Mouse (Mus musculus): Measurements from ENCODE around the gene Mctp2. TPM values are rescaled to one million over a fixed set of nuclear protein-coding genes. Genes with fewer than 3 reads are reported as not detected.

Gene Mctp2
- polyA plus RNA-seq, 1 experiment from 2014 or later = 0.25 TPM

GRCm38 (mm10) chr7:72110578-72110977 is 195.8 kb downstream of the Mctp2 start:
- H3K27ac ChIP-seq = no peak overlapping the region
- H3K4me1 ChIP-seq (replicated peaks) = no peaks in the 10 kb centered on the region
- WGBS = 48% methylated on average over 6 of the region's 6 CpGs
- no peak overlapping the region for H3K4me2 ChIP-seq
- H3K9me3 ChIP-seq (replicated peaks) = no peaks in the 10 kb centered on the region
- no peak overlapping the region for H3K4me3 ChIP-seq
- no peak for ATAC-seq (replicated peaks; ENCODE audit: insufficient number of reproducible peaks, insufficient read depth, low FRiP score, low read depth)
- no peak overlapping the region for H3K9ac ChIP-seq
- H3K36me3 ChIP-seq = no peaks in the 10 kb centered on the region
- no peaks in the 10 kb centered on the region for H3K27me3 ChIP-seq

- no peak for ATAC-seq (replicated peaks; ENCODE audit: insufficient number of reproducible peaks, insufficient read depth, low FRiP score, low read depth)
- Histone ChIP-seq H3K9me3 (replicated peaks) (no peaks in the 10 kb centered on the region), H3K36me3 (no peaks in the 10 kb centered on the region), H3K4me1 (replicated peaks) (no peaks in the 10 kb centered on the region), H3K27ac (no peak overlapping the region), H3K27me3 (no peaks in the 10 kb centered on the region), H3K4me2 (no peak overlapping the region), H3K4me3 (no peak overlapping the region), H3K9ac (no peak overlapping the region)
- 78% methylated on average over 3 of the region's 3 CpGs for WGBS
These were observed 197.6 kb downstream of the Mctp2 start for GRCm38 (mm10) chr7:72108639-72109399.

DNA sequence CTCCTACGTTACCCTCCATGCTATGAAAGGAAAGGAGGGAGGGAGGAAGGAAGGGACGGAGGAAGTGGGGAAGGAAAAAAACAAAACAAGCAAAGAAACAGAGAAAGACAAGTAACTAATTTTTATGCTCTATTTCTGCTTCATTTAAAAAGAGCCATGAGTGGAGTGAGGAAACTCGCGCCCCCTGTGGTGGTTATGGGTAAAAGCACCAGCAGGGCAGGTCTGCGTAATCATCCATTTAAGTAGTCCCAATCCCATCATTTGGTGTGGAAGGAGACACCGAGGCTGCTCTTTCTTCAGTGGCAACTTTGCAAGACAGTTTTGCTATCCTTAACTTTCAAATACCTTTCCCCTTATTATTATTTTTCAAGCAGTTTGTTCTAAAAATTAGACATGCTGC is 202.2 kb downstream of the Mctp2 start:
- no peak for ATAC-seq (replicated peaks; ENCODE audit: insufficient number of reproducible peaks, insufficient read depth, low FRiP score, low read depth)
- no peaks in the 10 kb centered on the region for H3K9me3 ChIP-seq (replicated peaks)
- no peaks in the 10 kb centered on the region for H3K36me3 ChIP-seq
- H3K4me1 ChIP-seq (replicated peaks) = no peaks in the 10 kb centered on the region
- WGBS = 63% methylated on average over 6 of the region's 6 CpGs
- H3K9ac ChIP-seq = no peak overlapping the region
- no peak overlapping the region for H3K27ac ChIP-seq
- no peaks in the 10 kb centered on the region for H3K27me3 ChIP-seq
- H3K4me3 ChIP-seq = no peak overlapping the region
- no peak overlapping the region for H3K4me2 ChIP-seq

DNA sequence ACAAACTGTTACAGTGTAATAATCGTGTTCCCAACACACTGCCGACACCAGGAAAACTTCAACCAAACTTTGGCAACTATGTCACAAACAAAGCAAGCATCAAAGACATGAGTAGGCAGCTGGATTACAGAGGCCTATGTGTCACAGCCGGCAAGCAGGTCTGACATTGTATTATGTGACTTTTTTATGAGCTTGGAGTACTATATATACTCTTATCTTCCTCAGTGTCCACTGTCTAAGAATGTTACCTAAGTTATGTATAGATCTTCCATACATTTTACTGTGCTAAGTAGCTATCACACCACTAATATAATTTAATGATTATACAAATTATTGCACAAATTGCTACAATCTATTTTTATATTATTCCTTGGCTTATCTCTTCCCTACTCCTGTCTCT is 202.8 kb downstream of the Mctp2 start:
- Histone ChIP-seq H3K9me3 (replicated peaks) (no peaks in the 10 kb centered on the region), H3K27me3 (no peaks in the 10 kb centered on the region), H3K36me3 (no peaks in the 10 kb centered on the region), H3K4me3 (no peak overlapping the region), H3K4me2 (no peak overlapping the region), H3K4me1 (replicated peaks) (no peaks in the 10 kb centered on the region), H3K9ac (no peak overlapping the region), H3K27ac (no peak overlapping the region)
- WGBS = 73% methylated on average over 3 of the region's 3 CpGs
- ATAC-seq (replicated peaks; ENCODE audit: insufficient number of reproducible peaks, insufficient read depth, low FRiP score, low read depth) = no peak

- H3K4me2 ChIP-seq = no peak overlapping the region
- no peak for ATAC-seq (replicated peaks; ENCODE audit: insufficient number of reproducible peaks, insufficient read depth, low FRiP score, low read depth)
- H3K27ac ChIP-seq = no peak overlapping the region
- no peaks in the 10 kb centered on the region for H3K9me3 ChIP-seq (replicated peaks)
- no peaks in the 10 kb centered on the region for H3K36me3 ChIP-seq
- H3K4me1 ChIP-seq (replicated peaks) = no peaks in the 10 kb centered on the region
- H3K9ac ChIP-seq = no peak overlapping the region
- 72% methylated on average over 5 of the region's 5 CpGs for WGBS
- H3K4me3 ChIP-seq = no peak overlapping the region
- H3K27me3 ChIP-seq = no peaks in the 10 kb centered on the region
These were observed 205.7 kb downstream of the Mctp2 start for GRCm38 (mm10) chr7:72100683-72101082.

DNA sequence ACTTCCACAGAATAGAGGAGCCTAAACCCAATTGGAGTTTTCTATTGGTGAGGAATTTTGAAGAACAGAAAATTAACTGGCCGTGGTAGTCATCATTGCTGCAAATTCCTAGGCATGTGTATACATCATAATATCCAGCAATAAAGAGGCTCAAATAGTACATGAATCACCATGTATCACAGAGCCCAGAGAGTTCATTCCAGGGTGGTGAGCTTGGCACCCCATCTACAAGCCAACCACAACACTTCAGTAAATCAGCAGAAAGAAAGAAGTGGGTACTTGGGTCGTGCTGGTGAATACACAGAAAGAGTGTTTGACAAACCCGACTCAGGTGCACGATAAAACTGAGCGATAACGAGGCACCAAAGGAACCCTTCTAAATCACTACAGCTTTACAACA is 207.8 kb downstream of the Mctp2 start:
- no peaks in the 10 kb centered on the region for H3K9me3 ChIP-seq (replicated peaks)
- no peak overlapping the region for H3K4me2 ChIP-seq
- H3K36me3 ChIP-seq = no peaks in the 10 kb centered on the region
- H3K27ac ChIP-seq = no peak overlapping the region
- 87% methylated on average over 6 of the region's 6 CpGs for WGBS
- no peak overlapping the region for H3K4me3 ChIP-seq
- H3K9ac ChIP-seq = no peak overlapping the region
- no peaks in the 10 kb centered on the region for H3K4me1 ChIP-seq (replicated peaks)
- ATAC-seq (replicated peaks; ENCODE audit: insufficient number of reproducible peaks, insufficient read depth, low FRiP score, low read depth) = no peak
- no peaks in the 10 kb centered on the region for H3K27me3 ChIP-seq

DNA sequence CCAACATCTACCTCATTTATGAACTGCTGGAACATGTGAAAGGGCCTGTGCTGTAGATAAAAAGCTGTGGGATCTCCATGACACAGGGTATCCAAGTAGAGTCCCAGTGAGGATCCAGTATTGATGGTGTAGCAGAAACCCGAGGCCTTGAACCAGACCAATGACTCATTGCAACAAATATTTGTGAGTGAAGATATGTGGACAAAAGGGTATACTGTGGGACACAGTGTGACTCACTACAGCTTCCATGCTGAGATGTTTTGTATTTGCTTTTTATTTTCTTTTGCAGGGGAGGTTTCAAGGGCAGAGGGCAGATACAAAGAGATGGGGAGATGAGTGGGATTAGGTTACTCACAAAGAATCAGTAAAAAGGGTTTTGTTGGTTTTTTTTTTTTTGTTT is 209.4 kb downstream of the Mctp2 start:
- 47% methylated on average over 1 of the region's 1 CpGs for WGBS
- ATAC-seq (replicated peaks; ENCODE audit: insufficient number of reproducible peaks, insufficient read depth, low FRiP score, low read depth) = no peak
- H3K4me1 ChIP-seq (replicated peaks) = no peaks in the 10 kb centered on the region
- H3K27me3 ChIP-seq = no peaks in the 10 kb centered on the region
- no peak overlapping the region for H3K27ac ChIP-seq
- H3K9ac ChIP-seq = no peak overlapping the region
- H3K4me3 ChIP-seq = no peak overlapping the region
- H3K36me3 ChIP-seq = no peaks in the 10 kb centered on the region
- H3K9me3 ChIP-seq (replicated peaks) = no peaks in the 10 kb centered on the region
- no peak overlapping the region for H3K4me2 ChIP-seq

DNA sequence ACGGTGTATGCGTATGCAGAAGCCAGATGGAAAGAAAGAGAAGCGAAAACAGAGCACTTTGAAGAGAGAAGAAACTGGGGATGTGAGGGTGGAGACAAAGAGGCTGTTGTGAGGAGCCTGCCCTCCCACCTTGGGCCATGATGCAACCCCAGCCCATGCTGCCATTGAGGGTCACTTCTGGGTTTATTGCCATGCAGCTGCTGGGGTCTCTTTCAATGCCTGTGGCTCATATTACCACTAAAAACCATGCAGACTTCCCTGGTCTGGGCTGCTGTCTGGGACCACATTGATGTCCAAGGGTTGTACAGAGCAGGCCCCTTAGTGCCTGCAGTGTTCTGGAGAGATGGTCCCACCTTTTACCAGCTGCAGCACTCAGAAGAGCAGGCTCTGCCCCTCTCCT is 210.0 kb downstream of the Mctp2 start:
- no peak overlapping the region for H3K27ac ChIP-seq
- no peak overlapping the region for H3K4me2 ChIP-seq
- no peaks in the 10 kb centered on the region for H3K9me3 ChIP-seq (replicated peaks)
- no peak overlapping the region for H3K9ac ChIP-seq
- WGBS = 74% methylated on average over 3 of the region's 3 CpGs
- ATAC-seq (replicated peaks; ENCODE audit: insufficient number of reproducible peaks, insufficient read depth, low FRiP score, low read depth) = no peak
- H3K36me3 ChIP-seq = no peaks in the 10 kb centered on the region
- H3K27me3 ChIP-seq = no peaks in the 10 kb centered on the region
- no peaks in the 10 kb centered on the region for H3K4me1 ChIP-seq (replicated peaks)
- no peak overlapping the region for H3K4me3 ChIP-seq

- H3K9me3 ChIP-seq (replicated peaks) = no peaks in the 10 kb centered on the region
- no peak for ATAC-seq (replicated peaks; ENCODE audit: insufficient number of reproducible peaks, insufficient read depth, low FRiP score, low read depth)
- H3K4me3 ChIP-seq = no peak overlapping the region
- H3K27ac ChIP-seq = no peak overlapping the region
- H3K4me1 ChIP-seq (replicated peaks) = no peaks in the 10 kb centered on the region
- H3K27me3 ChIP-seq = no peaks in the 10 kb centered on the region
- no peaks in the 10 kb centered on the region for H3K36me3 ChIP-seq
- H3K4me2 ChIP-seq = no peak overlapping the region
- WGBS = 71% methylated on average over 3 of the region's 3 CpGs
- no peak overlapping the region for H3K9ac ChIP-seq
These were observed 216.8 kb downstream of the Mctp2 start for GRCm38 (mm10) chr7:72089463-72090175.

- no peak for ATAC-seq (replicated peaks; ENCODE audit: insufficient number of reproducible peaks, insufficient read depth, low FRiP score, low read depth)
- Histone ChIP-seq H3K4me3 (no peak overlapping the region), H3K27me3 (no peaks in the 10 kb centered on the region), H3K36me3 (no peaks in the 10 kb centered on the region), H3K27ac (no peak overlapping the region), H3K9me3 (replicated peaks) (no peaks in the 10 kb centered on the region), H3K9ac (no peak overlapping the region), H3K4me2 (no peak overlapping the region), H3K4me1 (replicated peaks) (no peaks in the 10 kb centered on the region)
- WGBS = 45% methylated on average over 1 of the region's 1 CpGs
These were observed 225.7 kb downstream of the Mctp2 start for GRCm38 (mm10) chr7:72080705-72081104.

- no peak overlapping the region for H3K27ac ChIP-seq
- ATAC-seq (replicated peaks; ENCODE audit: insufficient number of reproducible peaks, insufficient read depth, low FRiP score, low read depth) = no peak
These were observed 227.5 kb downstream of the Mctp2 start for GRCm38 (mm10) chr7:72078896-72079295.

More at GRCm38 (mm10) chr7:72078896-72079295, 227.5 kb downstream of the Mctp2 start:
- H3K4me3 ChIP-seq = no peak overlapping the region
- no peak overlapping the region for H3K9ac ChIP-seq
- H3K4me2 ChIP-seq = no peak overlapping the region
- no peaks in the 10 kb centered on the region for H3K4me1 ChIP-seq (replicated peaks)
- no peaks in the 10 kb centered on the region for H3K27me3 ChIP-seq
- WGBS = 59% methylated on average over 5 of the region's 5 CpGs
- H3K9me3 ChIP-seq (replicated peaks) = no peaks in the 10 kb centered on the region
- no peaks in the 10 kb centered on the region for H3K36me3 ChIP-seq
